Mouse (Mus musculus): ENCODE data around the gene Pgm3. TPM values are rescaled to one million over a fixed set of nuclear protein-coding genes. Genes with fewer than 3 reads are reported as not detected.

Pgm3 gene
- total RNA-seq, 1 experiment from 2014 or later: 16.8 TPM

GRCm38 (mm10) chr9:86572636-86573291 is 1.1 kb upstream of the Pgm3 start:
- peak; percentile 69 to 75 for ATAC-seq (replicated peaks in 1 of 2; ENCODE audit: insufficient read depth in 1 of 2, low FRiP score in 2 of 2, low TSS enrichment in 1 of 2, low read depth in 1 of 2, poor library complexity in 2 of 2, severe bottlenecking in 2 of 2)

GRCm38 (mm10) chr9:86572196-86572595 is 554 bp upstream of the Pgm3 start:
- peak; percentile 9 to 17; a peak in 3 of 4 replicates for ATAC-seq (replicated peaks in 1 of 2; ENCODE audit: insufficient read depth in 1 of 2, low FRiP score in 2 of 2, low TSS enrichment in 1 of 2, low read depth in 1 of 2, poor library complexity in 2 of 2, severe bottlenecking in 2 of 2)

- no peak for ATAC-seq (replicated peaks in 1 of 2; ENCODE audit: insufficient read depth in 1 of 2, low FRiP score in 2 of 2, low TSS enrichment in 1 of 2, low read depth in 1 of 2, poor library complexity in 2 of 2, severe bottlenecking in 2 of 2)
Measured at GRCm38 (mm10) chr9:86570946-86571345, 696 bp downstream of the Pgm3 start.

GRCm38 (mm10) chr9:86570261-86570890 is 1.3 kb downstream of the Pgm3 start:
- no peak for ATAC-seq (replicated peaks in 1 of 2; ENCODE audit: insufficient read depth in 1 of 2, low FRiP score in 2 of 2, low TSS enrichment in 1 of 2, low read depth in 1 of 2, poor library complexity in 2 of 2, severe bottlenecking in 2 of 2)

- ATAC-seq (replicated peaks in 1 of 2; ENCODE audit: insufficient read depth in 1 of 2, low FRiP score in 2 of 2, low TSS enrichment in 1 of 2, low read depth in 1 of 2, poor library complexity in 2 of 2, severe bottlenecking in 2 of 2): no peak
Measured at GRCm38 (mm10) chr9:86569314-86569910, 2.2 kb downstream of the Pgm3 start.

- ATAC-seq (replicated peaks in 1 of 2; ENCODE audit: insufficient read depth in 1 of 2, low FRiP score in 2 of 2, low TSS enrichment in 1 of 2, low read depth in 1 of 2, poor library complexity in 2 of 2, severe bottlenecking in 2 of 2): no peak
Measured at GRCm38 (mm10) chr9:86560543-86560942, 11.1 kb downstream of the Pgm3 start.

GRCm38 (mm10) chr9:86554641-86555040 is 17.0 kb downstream of the Pgm3 start:
- no peak for ATAC-seq (replicated peaks in 1 of 2; ENCODE audit: insufficient read depth in 1 of 2, low FRiP score in 2 of 2, low TSS enrichment in 1 of 2, low read depth in 1 of 2, poor library complexity in 2 of 2, severe bottlenecking in 2 of 2)

GRCm38 (mm10) chr9:86553886-86554285 is 17.8 kb downstream of the Pgm3 start:
- no peak for ATAC-seq (replicated peaks in 1 of 2; ENCODE audit: insufficient read depth in 1 of 2, low FRiP score in 2 of 2, low TSS enrichment in 1 of 2, low read depth in 1 of 2, poor library complexity in 2 of 2, severe bottlenecking in 2 of 2)

GRCm38 (mm10) chr9:86550717-86551116 is 20.9 kb downstream of the Pgm3 start:
- ATAC-seq (replicated peaks in 1 of 2; ENCODE audit: insufficient read depth in 1 of 2, low FRiP score in 2 of 2, low TSS enrichment in 1 of 2, low read depth in 1 of 2, poor library complexity in 2 of 2, severe bottlenecking in 2 of 2): no peak

GRCm38 (mm10) chr9:86549637-86550162 is 21.9 kb downstream of the Pgm3 start:
- no peak for ATAC-seq (replicated peaks in 1 of 2; ENCODE audit: insufficient read depth in 1 of 2, low FRiP score in 2 of 2, low TSS enrichment in 1 of 2, low read depth in 1 of 2, poor library complexity in 2 of 2, severe bottlenecking in 2 of 2)

GRCm38 (mm10) chr9:86544559-86544958 is 27.1 kb downstream of the Pgm3 start:
- ATAC-seq (replicated peaks in 1 of 2; ENCODE audit: insufficient read depth in 1 of 2, low FRiP score in 2 of 2, low TSS enrichment in 1 of 2, low read depth in 1 of 2, poor library complexity in 2 of 2, severe bottlenecking in 2 of 2): no peak; a peak in 1 of 4 replicates

- no peak for ATAC-seq (replicated peaks in 1 of 2; ENCODE audit: insufficient read depth in 1 of 2, low FRiP score in 2 of 2, low TSS enrichment in 1 of 2, low read depth in 1 of 2, poor library complexity in 2 of 2, severe bottlenecking in 2 of 2)
Measured at GRCm38 (mm10) chr9:86543451-86543850, 28.2 kb downstream of the Pgm3 start.

- ATAC-seq (replicated peaks in 1 of 2; ENCODE audit: insufficient read depth in 1 of 2, low FRiP score in 2 of 2, low TSS enrichment in 1 of 2, low read depth in 1 of 2, poor library complexity in 2 of 2, severe bottlenecking in 2 of 2): 0 out of 4 replicates have a peak, but pooled peaks of 1 of the 2 experiments have one; percentile 12
Measured at GRCm38 (mm10) chr9:86534071-86534470, 37.6 kb downstream of the Pgm3 start.

GRCm38 (mm10) chr9:86525600-86525999 is 46.0 kb downstream of the Pgm3 start:
- no peak for ATAC-seq (replicated peaks in 1 of 2; ENCODE audit: insufficient read depth in 1 of 2, low FRiP score in 2 of 2, low TSS enrichment in 1 of 2, low read depth in 1 of 2, poor library complexity in 2 of 2, severe bottlenecking in 2 of 2)

- ATAC-seq (replicated peaks in 1 of 2; ENCODE audit: insufficient read depth in 1 of 2, low FRiP score in 2 of 2, low TSS enrichment in 1 of 2, low read depth in 1 of 2, poor library complexity in 2 of 2, severe bottlenecking in 2 of 2): no peak
Measured at GRCm38 (mm10) chr9:86522335-86522734, 49.3 kb downstream of the Pgm3 start.

GRCm38 (mm10) chr9:86514798-86515197 is 56.8 kb downstream of the Pgm3 start:
- ATAC-seq (replicated peaks in 1 of 2; ENCODE audit: insufficient read depth in 1 of 2, low FRiP score in 2 of 2, low TSS enrichment in 1 of 2, low read depth in 1 of 2, poor library complexity in 2 of 2, severe bottlenecking in 2 of 2): no peak

- ATAC-seq (replicated peaks in 1 of 2; ENCODE audit: insufficient read depth in 1 of 2, low FRiP score in 2 of 2, low TSS enrichment in 1 of 2, low read depth in 1 of 2, poor library complexity in 2 of 2, severe bottlenecking in 2 of 2): no peak
Measured at GRCm38 (mm10) chr9:86514390-86514789, 57.3 kb downstream of the Pgm3 start.

- 0 out of 4 replicates have a peak, but pooled peaks of 1 of the 2 experiments have one; percentile 12 for ATAC-seq (replicated peaks in 1 of 2; ENCODE audit: insufficient read depth in 1 of 2, low FRiP score in 2 of 2, low TSS enrichment in 1 of 2, low read depth in 1 of 2, poor library complexity in 2 of 2, severe bottlenecking in 2 of 2)
Measured at GRCm38 (mm10) chr9:86513733-86514132, 57.9 kb downstream of the Pgm3 start.
